Mouse (Mus musculus): ENCODE data around the gene Klhl5.

DNA sequence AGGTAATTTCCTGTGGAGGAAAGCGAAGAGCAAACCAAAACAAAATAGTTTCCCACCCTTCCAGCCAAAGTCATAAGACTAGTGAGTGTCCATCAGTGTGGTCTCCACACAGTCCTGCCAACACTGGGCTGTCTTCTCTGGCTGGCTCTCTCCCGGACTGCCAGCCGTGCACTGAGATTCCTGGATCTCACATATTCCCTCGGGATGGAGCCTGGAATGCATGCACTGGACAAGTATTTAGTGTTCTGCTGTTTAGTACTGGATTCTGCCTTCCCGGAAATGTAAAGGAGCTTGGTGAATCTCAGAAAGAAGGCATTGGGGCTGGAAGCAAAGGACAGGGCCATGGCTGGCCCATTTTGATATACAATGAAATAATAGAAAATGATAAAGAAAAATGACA, 55.7 kb downstream of the Klhl5 start:
- TF ChIP-seq CTCF (IDR thresholded peaks at IDR 0.05) (no peak), EP300 (IDR thresholded peaks at IDR 0.05) (no peak)
